Mouse (Mus musculus) yolk sac, embryonic 10.5 days (tissue): ENCODE results near the gene Boc.

Experiments used
- DNase-seq: peaks from one replicate; pipeline ENCODE4 v3.0.0-alpha.2; 2017; ENCODE audit warnings: low spot score

The Boc gene

GRCm38 (mm10) chr16:44552726-44553125 is 6.0 kb downstream of the Boc start:
- DNase-seq: no peak

- DNase-seq: no peak
Observed at GRCm38 (mm10) chr16:44552036-44552435, 6.7 kb downstream of the Boc start.

GRCm38 (mm10) chr16:44551491-44551890 is 7.2 kb downstream of the Boc start:
- no peak for DNase-seq

- no peak for DNase-seq
Observed at GRCm38 (mm10) chr16:44550843-44551242, 7.9 kb downstream of the Boc start.

DNA sequence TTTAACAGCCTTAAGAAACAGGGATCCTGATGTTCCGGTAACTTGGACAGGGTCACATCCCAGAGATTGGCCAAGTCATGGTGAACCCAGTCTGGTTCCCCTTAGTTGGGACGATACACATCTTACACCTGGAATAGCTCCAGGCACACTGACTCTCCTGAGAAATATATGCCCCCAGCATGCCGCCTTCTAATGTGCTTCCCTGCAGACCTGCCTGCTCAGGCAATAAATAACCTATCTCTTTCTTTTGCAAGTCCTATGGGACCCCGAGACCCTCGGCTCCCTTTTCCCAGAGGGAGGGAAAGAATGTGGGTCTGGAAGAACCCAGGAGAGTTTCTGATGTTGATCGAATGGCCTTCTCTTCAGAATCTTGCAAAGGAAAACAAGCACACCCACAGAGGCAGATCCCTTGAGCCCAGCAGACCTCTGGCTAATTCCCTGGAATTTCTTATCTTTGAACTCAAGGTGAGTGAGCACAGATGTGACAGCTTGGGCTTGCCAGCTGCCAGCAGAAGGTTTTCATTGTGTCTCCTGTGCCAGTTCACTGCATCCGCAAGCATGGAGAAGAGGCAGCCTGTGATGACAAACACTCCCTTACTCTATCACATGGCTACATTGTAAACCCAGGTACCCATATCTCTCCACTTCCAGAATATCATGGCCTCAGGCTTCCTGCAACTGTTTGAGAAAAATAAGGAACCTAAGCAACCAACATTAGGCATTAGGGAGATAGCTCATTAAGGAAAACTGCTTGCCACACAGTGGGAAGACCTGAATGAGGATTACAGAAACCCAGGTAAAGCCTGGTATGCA is 8.6 kb downstream of the Boc start:
- DNase-seq: no peak

GRCm38 (mm10) chr16:44549381-44549780 is 9.3 kb downstream of the Boc start:
- DNase-seq: no peak

DNA sequence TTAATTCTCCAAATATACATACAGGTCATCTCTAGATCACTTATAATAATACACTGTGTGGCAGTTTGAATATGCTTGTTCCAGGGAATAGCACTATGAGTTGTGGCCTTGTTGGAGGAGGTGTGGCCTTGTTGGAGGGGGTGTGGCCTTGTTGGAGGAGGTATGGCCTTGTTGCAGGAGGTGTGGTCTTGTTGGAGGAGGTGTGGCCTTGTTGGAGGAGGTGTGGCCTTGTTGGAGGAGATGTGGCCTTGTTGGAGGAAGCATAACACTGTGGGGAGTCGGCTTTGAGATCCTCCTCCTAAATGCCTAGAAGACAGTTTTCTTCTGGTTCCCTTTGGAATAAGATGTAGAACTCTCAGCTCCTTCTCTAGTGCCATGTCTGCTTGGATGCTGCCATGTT is 10.7 kb downstream of the Boc start:
- no peak for DNase-seq

- no peak for DNase-seq
Observed at GRCm38 (mm10) chr16:44546831-44547230, 11.9 kb downstream of the Boc start.

DNA sequence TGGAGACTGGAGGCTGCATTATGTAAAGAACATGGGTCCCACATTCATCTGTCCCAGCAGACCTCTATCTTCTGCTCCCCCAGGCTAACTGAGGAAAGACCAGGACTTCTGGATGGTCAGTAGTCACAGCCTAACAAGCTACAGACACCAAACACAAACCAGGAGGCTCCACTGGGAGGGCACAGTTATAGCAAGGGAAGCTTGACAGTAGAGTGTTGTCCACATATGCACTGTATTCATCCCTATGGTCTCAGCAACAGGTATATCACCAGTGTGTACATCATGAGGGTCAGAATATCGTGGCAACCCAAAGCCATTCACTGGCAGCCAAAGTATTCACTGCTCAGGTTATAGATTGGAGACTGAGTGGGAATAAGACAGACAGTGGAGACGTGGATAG is 12.8 kb downstream of the Boc start:
- DNase-seq: no peak

- DNase-seq: no peak
Observed at GRCm38 (mm10) chr16:44545153-44545552, 13.5 kb downstream of the Boc start.

DNA sequence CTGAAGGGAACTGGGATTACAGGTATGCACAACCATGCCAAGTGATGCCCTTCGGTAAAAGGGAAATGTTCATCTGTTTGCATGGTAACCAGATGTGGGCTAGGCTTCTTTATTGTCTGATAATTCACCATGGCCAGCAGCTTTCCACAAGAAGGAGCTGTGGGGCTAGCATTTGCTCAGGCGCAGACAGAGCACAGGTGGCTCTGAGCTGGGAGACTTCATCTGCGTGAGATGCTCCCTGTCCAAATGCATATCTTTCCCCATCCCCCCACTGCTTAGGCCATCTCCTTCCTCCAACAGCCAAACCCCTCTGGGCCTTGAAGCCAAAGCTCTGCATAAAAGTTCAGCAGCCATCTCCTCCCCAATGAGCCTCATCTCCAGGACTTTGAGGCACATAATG is 15.6 kb downstream of the Boc start:
- no peak for DNase-seq

DNA sequence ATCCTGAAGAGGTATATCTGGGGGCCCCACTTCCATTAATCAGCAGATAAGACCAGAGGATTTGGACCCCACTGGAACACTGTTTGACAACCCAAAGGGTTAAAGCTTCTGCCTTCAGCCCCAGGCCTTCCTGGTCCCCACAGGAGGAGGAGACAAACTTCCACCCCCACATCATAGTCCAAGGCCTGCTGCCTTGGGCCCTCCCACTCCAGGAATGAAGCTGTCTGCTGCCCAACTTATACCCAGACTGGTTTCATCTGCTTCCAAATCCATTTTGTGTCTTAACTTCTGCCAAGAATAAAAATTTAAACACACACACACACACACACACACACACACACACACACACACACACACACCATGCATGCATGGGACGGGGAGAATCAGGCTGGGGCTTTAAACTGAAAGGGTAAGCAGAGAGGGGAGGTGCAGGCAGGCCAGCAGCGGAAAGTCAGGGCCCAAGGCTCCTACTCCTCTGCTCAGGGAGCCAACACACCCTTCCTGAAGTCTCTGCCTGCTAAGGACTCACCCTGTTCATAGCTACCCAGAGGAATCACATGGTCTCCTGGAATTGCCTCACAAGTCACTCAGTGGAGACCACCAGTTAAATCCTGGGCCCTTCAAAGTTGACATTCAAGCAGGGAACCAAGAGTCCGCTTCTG is 16.5 kb downstream of the Boc start:
- DNase-seq: no peak

DNA sequence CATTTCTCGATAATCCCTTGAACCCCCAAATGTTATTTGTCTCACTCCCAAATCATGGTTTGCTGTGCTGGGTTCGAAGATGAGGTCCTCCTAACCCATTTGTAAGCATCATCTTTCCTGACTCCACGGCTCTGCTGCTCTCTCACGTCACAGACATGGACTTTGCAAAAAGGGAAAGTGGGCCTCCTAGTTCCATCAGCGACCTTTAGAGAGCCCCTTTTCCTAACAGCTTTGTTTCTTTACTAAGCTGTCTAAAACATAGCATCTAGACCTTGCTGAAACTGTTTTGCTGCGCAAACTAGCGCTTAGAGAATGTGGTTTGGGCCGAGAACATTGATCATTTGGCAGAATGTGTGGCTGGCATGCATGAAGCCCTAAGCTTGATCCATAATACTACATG is 19.1 kb downstream of the Boc start:
- no peak for DNase-seq

DNA sequence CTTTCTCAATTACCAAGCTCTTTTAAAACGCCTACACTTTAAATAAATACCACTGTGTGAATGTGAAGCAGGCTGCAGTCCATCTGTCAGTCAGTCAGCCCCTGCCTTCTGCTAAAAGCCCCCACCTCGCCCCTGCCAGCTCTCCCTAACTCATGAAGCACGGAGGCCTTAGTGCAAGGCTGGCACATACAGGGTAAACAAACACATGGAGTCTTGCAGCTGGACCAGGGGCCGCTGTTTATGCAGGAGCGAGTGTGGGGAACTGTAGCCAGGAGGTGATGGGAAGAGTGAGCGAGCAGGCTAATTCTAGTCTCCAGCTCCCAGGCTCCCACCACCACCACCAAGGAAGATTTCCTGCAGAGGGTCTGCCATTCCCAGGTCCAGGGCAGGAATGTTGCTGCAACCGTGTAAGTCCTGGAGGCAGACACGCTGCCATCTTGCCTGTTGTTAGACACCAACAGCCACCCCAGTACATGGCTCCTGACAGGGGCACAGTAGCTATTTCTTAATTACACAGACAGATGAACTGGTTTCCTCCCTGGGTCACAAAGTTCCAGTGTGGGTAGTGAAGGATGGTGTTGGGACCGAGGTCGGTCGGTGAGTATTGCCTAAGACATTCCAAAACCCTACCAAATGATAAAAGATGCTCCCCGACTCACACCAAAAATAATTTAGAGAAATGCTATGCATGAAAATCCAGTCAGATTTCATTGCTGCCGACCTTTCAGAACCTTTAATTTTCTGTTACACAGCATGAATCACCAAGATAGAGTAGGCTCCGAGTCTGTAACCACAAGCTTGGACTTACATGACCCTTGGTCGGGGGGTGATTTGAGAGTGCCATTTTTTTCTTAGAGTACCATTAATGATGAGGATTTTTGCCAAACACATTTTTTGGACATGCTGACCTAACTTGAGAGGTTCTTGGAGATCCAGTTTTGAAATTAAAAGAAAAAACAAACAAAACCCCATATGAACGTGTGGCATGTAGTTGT is 20.0 kb downstream of the Boc start:
- peak; percentile 51 for DNase-seq

- DNase-seq: no peak
Observed at GRCm38 (mm10) chr16:44534122-44534521, 24.6 kb downstream of the Boc start.

GRCm38 (mm10) chr16:44533522-44533921 is 25.2 kb downstream of the Boc start:
- DNase-seq: no peak

- DNase-seq: no peak
Observed at GRCm38 (mm10) chr16:44532851-44533250, 25.8 kb downstream of the Boc start.

DNA sequence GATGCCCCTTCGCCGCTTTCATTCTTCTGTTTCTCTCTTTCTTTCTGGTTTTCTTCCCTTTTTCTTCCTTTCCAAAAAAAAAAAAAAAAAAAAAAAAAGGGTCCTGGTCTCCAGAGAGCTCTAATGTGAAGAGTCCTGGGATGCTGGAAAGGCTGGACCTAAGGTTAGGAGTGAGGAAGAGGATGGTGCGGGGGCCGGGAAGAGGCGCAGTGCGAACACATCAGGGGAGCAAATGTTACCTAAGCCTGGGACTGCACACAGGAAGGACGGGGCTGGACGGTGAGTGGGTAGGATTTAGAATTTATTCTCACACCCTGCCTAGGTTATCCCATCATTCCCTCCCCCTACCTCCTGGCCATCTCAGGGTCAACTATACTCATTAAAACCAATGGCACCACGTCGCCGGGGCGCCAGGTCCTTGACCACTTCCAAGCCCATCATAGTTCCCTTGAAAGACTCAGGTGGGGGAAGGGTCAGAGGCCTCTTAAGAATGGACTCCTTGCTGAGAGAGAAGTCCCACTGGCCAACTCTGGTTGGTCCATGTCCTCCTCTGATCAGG is 27.4 kb downstream of the Boc start:
- DNase-seq: no peak

DNA sequence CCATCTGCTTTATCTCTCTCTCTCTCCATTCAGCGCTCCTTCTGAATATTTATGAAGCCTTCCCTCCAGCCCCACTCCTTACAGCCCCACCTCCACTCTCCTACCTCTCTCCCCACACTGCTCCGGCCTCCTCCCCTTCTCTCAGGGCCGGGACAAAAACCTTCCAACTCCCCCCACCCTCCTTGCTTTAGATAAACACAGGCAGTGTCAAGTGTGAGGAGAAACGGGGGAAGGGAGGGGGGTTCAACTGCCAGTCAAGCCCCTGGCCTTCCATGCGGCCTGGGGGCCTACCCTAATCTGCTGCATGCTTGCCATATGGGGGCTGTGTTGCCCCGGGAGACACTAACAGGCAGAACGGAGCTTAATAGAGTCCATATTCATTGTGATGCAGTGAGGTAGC is 27.9 kb downstream of the Boc start:
- DNase-seq: peak; percentile 73

DNA sequence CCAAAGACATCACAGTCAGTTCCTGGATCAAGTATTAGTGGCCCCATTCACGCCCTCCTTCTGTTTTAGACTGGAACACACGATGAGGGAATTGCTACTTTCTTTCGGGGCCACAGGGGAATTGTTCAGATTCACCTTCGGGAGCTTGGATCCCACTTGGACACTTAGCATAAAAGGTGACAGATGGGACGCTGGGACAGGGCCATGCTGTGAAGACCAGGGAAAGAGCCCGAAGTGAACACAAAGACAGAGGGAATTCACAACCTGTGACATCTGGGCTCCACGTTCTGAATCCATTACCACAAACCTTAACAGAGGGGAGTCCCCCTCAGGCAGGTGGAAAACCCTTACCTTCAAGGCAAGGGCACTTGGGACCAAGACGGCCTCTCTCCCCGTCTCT is 28.5 kb downstream of the Boc start:
- no peak for DNase-seq

- DNase-seq: no peak
Observed at GRCm38 (mm10) chr16:44529691-44530090, 29.0 kb downstream of the Boc start.

- DNase-seq: no peak
Observed at GRCm38 (mm10) chr16:44528955-44529354, 29.7 kb downstream of the Boc start.
